Mouse (Mus musculus) right cerebral cortex, postnatal 36 days (tissue): ENCODE data around the gene Fgf5.

Experiments used
- DNase-seq, 2 experiments: peaks; one replicate each; pipeline ENCODE4 v3.0.0; 2022; ENCODE audit warnings: low spot score in 2 of 2, mixed read lengths in 1 of 2

The Fgf5 gene

DNA sequence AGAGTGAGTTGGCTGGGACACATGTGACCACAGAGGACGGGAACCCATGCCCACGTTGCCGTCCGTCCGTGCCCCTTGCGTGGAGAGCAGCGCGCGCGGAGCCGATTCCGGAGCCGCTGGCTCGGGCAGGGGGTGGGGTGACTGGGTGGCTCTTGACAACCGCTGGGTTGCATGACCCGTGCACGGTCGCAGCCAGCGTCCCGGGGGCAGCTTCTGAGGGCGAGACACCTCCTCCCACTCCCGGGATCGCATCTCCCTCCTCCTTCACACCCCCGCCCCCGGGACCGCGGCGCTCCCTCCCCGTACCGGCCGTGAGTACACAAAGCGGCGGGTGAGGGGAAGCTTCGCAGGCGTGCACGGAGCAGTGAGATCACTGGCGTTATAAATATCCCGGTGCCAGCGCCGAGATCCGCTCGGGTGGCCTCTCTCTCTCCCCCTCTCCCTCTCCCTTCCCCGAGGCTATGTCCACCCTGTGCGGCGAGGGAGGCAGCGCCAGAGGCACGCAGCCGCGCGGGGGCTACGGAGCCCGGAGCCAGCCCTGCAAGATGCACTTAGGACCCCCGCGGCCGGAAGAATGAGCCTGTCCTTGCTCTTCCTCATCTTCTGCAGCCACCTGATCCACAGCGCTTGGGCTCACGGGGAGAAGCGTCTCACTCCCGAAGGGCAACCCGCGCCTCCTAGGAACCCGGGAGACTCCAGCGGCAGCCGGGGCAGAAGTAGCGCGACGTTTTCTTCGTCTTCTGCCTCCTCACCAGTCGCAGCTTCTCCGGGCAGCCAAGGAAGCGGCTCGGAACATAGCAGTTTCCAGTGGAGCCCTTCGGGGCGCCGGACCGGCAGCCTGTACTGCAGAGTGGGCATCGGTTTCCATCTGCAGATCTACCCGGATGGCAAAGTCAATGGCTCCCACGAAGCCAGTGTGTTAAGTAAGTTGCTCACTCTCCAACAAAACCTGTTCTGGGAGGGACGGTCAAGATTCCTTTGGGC, at the start of gene Fgf5:
Gene Fgf5 (plus strand): TSS at position 347 of the 984 bp plus-strand sequence.
- peak; percentile 30 to 48 for DNase-seq

DNA sequence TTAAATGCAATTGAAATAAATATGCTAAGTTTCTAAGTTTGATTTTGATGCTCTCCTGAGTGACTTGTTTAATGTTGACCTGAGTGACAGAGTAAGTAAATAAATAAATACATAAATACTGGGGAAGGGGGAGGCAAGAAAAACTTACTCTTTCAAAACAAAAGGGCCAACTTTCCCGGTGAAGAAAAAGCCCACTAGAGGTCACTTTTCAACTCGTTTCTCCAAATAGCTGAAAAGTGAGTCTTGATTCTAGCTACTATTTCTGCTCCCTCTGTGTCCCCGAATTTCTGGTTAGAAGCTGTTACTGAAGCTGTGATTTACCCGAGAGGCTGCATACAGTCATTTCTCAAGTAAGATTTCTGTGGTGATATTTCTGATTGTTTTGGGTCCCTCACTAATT, 41.5 kb upstream of the Fgf5 start:
- no peak for DNase-seq

DNA sequence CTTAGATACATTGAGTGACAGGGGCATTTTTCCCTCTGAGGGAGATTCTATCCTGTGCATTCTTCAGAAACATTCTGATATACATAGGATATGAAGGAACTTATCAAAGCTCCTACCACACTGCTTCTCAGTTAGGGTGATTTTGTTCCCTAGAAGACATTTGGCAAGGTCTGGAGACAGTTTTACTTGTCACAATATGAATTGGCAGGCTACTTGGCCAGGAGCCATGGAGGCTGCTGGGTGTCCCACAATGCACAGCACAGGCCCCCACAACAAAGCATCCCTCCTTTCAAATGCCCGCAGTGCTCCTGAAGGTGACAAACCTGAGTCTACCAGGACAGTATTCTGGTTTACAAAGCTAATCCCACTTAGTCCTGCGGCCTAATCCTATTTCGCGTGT, 32.0 kb upstream of the Fgf5 start:
- no peak for DNase-seq

DNA sequence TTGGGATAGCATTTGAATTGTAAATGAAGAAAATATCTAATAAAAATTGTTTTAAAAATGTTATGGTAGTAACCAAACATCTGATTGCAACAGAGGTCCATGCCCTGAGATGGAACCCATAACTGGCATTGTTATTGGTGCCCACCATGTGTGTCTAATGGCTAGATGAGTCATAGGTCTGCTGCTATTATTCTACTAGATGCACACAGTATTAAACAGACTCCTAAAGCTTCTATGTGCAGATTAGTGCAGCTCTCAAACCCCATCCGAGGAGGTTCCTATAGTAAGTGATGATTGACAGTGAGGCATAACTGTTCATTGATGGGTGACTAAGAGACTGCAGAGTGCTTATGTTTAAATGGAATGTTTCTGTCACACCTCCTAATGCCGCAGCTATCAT, 27.3 kb upstream of the Fgf5 start:
- DNase-seq, result no peak

DNA sequence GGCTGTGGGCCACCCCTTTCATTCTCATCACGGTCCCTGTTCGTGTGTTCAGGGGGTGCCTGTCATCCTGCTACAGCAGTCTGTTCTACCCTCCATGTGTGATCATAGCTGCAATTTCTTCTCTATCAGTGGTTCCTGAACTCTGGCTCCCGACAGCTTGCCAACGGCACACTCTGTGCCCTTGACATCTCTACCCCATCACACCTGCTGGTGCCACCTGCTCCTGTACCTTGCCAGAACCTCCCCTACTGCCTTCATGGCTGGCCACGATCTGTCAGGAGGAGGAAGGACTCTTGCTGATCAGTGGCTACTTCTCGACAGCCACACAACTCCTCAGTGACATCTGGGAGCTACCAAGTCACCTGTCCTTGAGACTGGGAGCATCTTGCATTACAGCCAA, 24.5 kb upstream of the Fgf5 start:
- no peak for DNase-seq

DNA sequence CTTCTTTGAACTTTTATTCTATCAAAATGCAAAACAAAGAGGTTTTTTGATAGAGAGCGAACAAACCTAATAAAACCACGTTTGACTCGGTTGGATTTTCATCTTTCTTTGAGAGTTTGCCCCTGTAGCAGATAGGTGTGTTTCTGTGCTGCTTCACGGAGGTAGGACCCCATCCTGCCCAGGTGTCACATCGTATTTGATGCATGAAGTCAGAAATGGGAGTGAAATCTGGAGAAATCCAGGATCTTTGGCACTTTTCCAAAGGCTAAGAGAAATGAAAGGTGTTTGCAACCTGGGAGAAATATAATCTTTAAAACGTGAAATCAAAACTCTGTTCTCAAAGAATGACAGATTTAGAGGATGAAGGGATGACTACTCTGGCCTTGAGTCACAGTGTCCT, 15.5 kb upstream of the Fgf5 start:
- DNase-seq, result no peak

DNA sequence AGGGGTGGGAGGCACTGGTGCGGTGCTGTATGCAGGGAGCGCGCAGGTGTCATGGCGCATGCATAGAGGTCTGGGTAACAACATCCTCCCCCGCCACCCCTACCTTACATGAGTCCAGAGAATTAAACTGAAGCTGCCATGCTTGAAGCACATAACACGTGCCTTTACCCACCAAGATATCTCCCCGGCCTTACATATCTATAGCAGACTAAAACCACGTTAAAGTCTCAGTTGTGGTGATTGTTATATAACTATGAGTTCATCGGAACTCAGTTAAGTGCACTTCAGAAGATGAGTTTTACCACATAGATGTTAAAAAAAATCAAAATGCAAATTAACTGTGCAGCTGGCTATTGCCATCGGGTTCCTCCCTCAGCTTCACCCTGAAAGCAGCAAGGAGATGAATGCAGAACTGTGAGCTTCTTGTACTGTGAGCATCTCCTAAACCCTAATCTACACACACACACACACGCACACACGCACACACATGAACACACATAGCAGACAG, 12.6 kb upstream of the Fgf5 start:
- DNase-seq, result no peak

DNA sequence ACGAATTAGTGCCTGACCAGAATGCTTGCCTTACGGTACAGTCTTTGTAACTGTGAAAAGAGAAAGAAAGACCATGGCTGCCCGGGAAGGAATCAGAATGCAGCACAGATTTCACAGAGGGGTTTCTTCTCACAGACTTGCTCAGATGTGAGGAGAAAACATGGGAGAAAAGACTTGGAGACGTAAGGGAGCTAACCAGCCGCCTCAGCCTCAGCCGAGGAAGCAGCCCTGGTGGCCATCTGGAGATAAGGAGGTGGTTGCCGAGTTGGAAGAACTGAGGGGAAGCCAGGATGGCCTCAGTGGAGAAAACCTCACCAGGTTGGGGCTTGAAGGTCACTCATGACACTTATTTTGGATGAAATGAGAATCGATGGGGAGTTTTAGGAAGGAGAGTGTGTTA, 8.7 kb upstream of the Fgf5 start:
- DNase-seq, result peak in 1 of 2 experiments; percentile 16

DNA sequence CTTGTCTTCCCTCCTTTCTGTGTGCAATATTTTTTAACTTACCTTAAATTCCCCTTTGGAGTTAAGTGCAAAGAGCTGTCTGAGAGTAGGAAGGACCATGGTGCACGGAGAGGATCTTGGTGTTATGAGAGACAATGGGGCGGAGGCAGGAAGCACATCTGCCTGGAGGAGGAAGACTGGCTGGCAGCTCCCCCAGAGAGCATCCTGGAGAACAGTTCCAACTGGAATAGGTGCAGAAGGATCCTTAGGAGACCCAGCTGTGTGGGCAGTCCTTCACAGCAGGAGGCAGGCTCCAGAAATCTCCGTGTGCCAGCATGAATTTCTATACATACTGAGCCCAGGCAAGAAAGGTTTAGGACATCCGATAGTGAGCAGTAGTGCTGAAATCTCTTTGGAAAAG, 8.0 kb upstream of the Fgf5 start:
- DNase-seq, result peak; percentile 39 to 56

DNA sequence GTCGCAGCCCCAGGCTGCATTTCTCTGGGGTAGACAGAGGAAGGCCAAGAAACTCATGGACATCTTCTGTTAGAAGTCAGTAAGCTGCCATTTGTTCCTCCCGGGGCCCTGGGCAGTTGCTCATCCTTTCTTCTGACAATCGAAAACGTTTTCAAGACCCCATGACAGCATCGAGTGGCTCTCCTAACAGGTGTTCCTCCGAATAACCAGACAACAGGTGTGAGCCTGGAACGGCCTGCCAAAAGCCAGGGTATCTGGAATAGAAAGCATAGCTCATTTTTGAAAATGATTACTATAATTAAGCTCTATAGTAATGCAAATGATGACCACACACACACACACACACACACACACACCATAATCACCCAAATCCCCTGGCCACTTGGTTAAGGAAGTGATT, 7.2 kb upstream of the Fgf5 start:
- no peak for DNase-seq

DNA sequence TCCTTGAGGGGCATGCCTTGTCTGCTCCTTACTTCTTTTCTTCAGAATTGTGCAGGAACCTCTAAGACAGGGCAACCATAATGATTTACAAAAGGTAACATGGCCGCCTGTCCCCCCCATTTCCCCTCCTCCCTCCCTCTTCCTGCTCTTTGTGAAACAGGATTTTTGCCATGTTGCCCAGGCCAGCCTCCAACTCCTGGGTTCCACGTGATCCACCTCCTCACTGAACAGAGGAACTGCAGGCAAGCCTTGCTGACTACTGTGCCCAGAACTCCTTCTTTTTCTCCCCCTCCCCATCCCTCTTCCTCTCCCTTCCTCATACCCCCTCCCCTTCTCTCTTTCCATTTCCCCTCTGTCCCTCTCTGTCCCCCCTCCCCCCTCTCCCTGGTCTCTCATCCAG, 6.5 kb upstream of the Fgf5 start:
- DNase-seq, result peak; percentile 8 to 47

DNA sequence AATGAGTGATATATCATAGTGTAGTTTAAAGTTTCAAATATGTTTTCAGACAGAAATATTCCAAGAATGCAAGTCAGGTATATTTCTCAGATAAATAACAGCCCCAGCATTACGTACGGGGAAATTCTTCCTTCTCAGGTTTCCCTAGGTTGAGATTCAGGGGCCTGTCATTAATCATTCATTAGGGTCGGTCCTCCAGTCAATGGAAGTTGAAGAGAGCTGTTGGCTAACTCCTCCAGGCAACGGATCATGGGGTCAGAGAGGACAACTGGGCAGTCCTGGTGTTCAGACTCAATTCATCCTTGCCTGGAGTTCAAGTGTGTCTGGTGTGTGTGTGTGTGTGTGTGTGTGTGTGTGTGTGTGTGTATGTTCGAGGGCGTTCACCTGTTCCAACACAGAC, 837 bp upstream of the Fgf5 start:
- DNase-seq, result no peak

DNA sequence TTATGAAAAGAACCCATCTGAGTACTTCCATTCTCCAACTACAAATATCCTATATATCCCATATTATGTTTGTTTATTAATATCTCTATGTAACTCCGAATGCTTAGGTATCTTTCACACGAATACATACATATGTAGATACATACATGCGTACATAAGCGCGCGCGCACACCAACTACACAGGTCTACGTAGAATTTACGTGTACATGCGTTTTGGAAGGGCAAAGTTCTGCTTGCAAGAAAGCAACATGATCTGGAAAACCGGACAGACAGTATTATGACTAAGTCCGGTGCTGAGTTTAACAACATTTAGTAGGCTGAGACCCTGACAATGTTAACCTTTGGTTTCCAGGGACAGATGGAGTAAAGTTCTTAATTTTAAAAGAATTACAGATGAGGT, 1.2 kb downstream of the Fgf5 start:
- no peak for DNase-seq

DNA sequence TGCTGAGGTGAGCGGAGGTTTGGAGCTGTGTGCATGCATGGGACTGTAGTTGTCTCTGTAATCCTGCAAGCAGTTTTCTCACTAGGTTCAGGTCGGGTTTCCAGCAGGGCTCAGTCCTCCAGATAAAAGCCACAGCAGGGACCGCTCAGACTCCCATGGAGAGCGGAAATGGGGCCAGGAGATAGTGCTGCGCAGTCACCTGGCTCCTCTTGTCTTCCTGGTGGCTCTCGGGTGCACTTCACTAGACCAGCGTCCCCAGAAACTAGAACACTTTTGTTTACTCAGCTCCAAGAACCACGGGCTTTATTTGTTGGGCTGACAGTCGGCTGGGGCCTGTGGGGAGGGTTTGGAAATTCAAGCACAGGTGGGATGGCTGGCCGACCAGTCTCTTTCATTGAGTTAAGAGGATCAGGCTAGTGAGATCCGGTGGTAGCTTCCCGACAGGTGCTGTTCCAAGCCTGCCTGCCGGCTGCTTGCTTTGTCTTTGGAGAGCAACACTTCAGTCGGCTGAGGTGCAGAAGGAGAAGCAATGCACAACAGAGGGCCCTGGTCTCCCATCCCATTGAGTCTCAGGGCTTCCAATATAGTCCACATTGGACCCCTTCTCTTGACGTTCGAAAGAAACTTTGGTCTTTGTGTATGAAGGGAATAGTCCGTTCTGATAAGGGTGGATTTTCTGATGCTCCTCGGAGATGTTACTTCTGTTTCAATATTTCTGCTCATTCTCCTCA, 1.9 kb downstream of the Fgf5 start:
- DNase-seq, result no peak

DNA sequence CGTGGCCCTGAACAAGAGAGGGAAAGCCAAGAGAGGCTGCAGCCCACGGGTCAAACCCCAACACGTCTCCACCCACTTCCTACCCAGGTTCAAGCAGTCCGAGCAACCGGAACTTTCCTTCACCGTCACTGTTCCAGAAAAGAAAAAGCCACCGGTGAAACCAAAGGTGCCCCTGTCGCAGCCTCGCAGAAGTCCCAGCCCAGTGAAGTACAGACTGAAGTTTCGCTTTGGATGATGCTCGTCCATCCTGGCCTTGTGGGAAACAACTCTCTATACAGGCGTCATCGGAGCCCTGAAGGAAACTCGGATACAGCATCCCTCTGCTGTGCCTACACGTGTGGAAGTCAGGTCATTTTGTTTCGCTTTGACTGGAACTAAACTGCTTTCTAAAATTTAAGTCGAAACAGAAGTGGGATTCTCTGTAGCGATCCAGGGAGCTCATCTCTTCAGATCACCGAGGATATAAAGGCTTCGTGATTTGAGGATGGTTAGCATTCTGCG, 21.4 kb downstream of the Fgf5 start:
- no peak for DNase-seq

DNA sequence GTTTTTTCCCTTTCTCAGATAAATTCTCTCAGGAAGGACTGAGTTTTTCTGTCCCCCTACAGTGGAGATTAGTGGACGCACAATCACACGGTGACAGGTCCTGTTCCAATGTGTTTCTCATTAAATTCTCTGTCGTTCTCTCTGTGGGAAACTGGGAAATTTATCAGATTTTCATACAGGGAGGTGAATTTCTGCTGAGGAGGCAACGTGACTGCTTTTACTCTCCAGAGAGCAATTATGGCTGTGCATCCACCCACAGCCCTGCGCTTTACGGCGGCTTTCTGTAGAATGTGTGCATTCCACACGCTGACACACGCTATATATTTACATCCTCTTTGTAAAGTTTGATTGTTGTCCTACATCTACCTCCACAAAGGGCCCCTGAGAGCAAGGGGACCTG, 28.0 kb downstream of the Fgf5 start:
- DNase-seq, result no peak

DNA sequence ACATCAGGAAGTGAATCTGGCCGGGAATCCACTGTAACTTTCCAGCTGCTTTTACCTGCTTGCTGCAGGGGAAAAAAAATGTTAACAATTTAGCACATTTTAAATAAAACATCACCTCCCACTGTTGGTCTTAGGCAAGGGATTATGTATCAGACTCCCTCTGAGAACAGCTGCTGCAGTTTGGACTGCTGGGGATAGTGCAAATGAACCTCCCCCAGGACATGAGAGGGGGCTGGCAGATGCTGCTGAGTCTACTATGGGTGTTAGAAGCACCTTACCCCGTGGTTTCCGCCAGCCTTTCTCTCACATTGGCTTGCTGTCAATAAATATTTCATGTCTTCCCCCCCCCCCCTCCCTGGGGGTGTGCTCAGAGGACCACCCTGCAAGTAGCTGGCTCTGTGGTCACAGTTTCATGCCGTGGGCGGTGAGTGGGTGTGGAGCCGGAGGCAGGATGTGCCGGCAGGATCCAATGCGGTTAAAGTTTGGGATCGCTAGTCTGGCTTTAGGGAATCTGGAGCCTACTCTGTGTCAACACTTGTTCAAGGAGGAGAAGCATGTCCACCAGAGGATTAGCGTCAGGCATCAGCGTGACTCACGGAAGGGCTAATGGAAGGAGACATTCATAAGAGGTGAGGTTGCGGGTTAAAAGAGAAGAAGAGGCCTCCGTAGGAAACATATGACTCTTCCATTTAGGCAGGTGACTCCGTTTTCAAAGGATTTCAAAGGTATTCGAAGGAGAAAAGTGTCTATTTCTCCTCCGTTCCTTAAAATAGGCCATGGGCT, 29.9 kb downstream of the Fgf5 start:
- peak in 1 of 2 experiments; percentile 14 for DNase-seq

DNA sequence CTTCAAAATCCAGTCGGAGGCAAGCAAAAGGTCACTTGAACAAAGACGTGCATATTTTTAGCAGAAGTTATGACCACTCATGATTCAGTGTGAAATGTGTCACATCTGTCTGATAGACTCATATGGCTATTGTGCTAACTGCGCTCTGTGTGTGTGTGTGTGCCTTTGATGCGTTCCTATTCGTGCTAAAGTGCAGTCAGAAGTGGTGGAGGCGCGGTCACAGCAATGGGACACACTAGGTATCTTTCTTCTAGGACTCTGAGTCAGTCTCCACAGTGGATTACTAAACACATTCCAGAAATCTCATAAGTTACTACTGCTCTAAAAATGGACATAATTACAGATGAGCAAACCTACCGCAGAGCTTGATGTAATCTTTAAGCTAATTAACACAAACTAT, 36.7 kb downstream of the Fgf5 start:
- DNase-seq, result no peak

DNA sequence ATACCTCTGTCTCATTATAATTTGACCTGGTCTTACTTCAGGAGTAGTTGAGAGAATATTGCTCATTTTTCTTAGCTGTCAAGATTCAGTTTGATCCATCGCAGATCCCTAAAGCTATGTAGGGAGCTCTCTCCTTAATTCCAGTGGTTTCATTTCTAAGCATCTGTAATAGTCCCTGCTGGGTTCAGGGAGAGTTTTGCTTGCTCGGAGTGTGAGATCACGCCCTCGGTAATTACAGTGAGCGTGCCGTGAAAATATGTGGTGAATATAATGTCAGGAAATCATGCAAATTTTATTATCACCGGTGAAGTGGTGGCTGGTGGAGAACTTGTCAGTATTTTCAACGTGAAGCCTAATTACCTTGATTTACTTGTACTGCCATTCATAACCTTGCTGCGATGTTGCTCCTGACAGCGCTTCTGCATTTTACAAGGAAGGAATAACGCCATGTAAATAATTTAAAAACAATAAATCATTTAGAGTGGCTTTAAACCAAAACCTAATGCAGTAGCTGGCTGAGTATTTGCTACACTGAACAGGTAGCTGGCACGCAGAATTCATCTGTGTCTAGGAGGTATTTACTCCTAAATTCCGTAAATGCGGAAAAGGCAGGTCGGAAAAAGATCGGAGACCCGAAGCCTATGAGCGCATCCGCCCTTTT, 38.5 kb downstream of the Fgf5 start:
- no peak for DNase-seq

DNA sequence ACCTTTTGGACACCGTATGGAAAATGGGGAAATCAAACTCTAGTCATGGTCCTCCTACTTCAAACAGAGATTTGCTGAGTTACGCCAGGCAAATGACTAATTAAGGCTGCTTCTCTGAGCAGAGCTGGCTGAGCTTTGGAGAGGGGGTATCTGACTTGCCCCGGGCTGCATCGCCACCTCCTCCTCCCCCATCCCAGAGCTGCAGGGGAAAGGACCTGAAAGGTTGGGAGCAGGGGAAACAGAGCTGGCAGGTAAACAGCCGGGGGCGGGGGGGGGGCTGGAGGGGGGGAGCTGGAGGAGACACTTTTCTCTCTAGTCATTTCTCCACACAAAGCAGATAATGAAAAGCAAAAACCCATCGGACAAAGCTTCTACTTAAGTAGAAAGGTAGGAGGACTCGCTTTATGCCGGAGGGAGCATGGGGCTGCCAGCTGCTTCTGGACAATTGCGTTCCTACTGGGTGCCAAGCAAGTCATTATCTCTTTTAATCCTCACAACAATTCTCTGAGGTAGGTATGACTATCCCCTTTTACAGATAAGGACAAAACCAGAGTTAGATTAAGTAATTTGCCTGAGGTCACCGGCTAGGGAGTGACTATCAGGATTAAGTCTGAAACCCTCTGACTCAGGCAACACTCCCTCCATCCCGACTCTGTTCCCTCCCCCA, 39.2 kb downstream of the Fgf5 start:
- no peak for DNase-seq

DNA sequence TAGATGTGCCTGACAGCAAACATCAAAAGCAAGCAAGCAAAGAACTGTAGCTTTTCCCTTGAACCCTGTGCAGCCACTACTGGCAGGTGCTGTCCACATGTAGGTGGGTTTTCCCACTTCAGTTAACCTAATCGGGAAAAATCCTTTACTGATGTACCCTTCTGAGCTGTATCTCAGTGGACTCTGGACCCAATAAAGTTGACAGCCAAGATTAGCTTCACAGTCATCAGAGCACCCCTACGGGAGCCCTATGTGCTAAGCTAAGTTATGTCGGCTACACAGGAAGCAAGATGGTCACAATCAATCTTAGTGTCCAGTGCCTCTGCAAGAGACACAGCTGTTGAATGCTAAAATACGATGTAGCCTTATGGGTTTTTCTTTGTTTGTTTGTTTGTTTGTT, 46.1 kb downstream of the Fgf5 start:
- DNase-seq, result no peak
